Comparison of ENCODE assay signal across 22 mouse cellular contexts in genomic region chr10:38623399-38623798, GRCm38 (mm10).
"Had no signal": no experiment of that assay in that cellular context is flagged by ENCODE, and none has a peak within 500 bp of the region (broad histone marks: within the 10 kb centered on the region; RNA-seq: fewer than 3 reads in every experiment).

No protein-coding gene starts in this region.

- H3K4me2 ChIP-seq: liver, embryonic 12.5 days; lung, embryonic 14.5 days; midbrain, embryonic 13.5 days; neural tube, embryonic 13.5 days; neural tube, embryonic 15.5 days; stomach, embryonic 15.5 days had no signal

- H3K27me3 ChIP-seq: liver, embryonic 12.5 days; megakaryocyte, embryonic 14.5 days; midbrain, embryonic 13.5 days; neural tube, embryonic 13.5 days; neural tube, embryonic 15.5 days; stomach, embryonic 15.5 days had no signal

- H3K27ac ChIP-seq: liver, embryonic 12.5 days; liver, embryonic 14.5 days; macrophage; midbrain, embryonic 10.5 days; midbrain, embryonic 13.5 days; neural tube, embryonic 13.5 days; neural tube, embryonic 15.5 days; stomach, embryonic 15.5 days; stomach, postnatal 0 days had no signal

- H3K4me1 ChIP-seq: liver, embryonic 12.5 days; megakaryocyte, embryonic 14.5 days; midbrain, embryonic 10.5 days; midbrain, embryonic 13.5 days; neural tube, embryonic 13.5 days; neural tube, embryonic 15.5 days; stomach, embryonic 15.5 days had no signal

- H3K36me3 ChIP-seq: liver, embryonic 12.5 days; midbrain, embryonic 10.5 days; midbrain, embryonic 13.5 days; neural tube, embryonic 13.5 days; neural tube, embryonic 15.5 days; stomach, embryonic 15.5 days had no signal

- H3K9me3 ChIP-seq: liver, embryonic 12.5 days; megakaryocyte, embryonic 14.5 days; midbrain, embryonic 10.5 days; midbrain, embryonic 13.5 days; neural tube, embryonic 13.5 days; neural tube, embryonic 15.5 days; stomach, embryonic 15.5 days had no signal

- H3K9ac ChIP-seq: liver, embryonic 12.5 days; liver, embryonic 14.5 days; lung, embryonic 14.5 days; midbrain, embryonic 13.5 days; neural tube, embryonic 13.5 days; neural tube, embryonic 15.5 days; stomach, embryonic 15.5 days had no signal

- H3K4me3 ChIP-seq: liver, embryonic 12.5 days; megakaryocyte, embryonic 14.5 days; midbrain, embryonic 10.5 days; midbrain, embryonic 13.5 days; myocyte; neural tube, embryonic 13.5 days; neural tube, embryonic 15.5 days; stomach, embryonic 15.5 days had no signal

- DNase-seq: lung, adult 18-20 months; lung, embryonic 14.5 days; lung, postnatal 14 days; lung, postnatal 36 days; right cerebral cortex, postnatal 14 days; right cerebral cortex, postnatal 4 days; spleen, adult 18-20 months; thymus, adult 2 months; thymus, postnatal 25 days; thymus, postnatal 4 days had no signal

- ATAC-seq: liver, embryonic 12.5 days; midbrain, embryonic 13.5 days; midbrain, embryonic 16.5 days had no signal
